Mouse (Mus musculus) liver, postnatal 0 days (tissue): ENCODE measurements at regions not wholly inside any gene's neighbourhood (a gene's known extent, or its start where the extent isn't known, plus 50 kb on each side); places are given as distances from the start of the nearest gene placed in this dataset.

Experiments used
- ATAC-seq: fragments of 200-750 bp; cut with Nextera tagmentation; 2 replicates; pipeline ENCODE4 v1.8.0; 2017; ENCODE audit warnings: mild to moderate bottlenecking, moderate library complexity
- DNase-seq: peaks from one replicate; pipeline ENCODE4 v3.0.0-alpha.2; 2016
- H3K27ac ChIP-seq: fragments of 300-500 bp; sonication (generic); 2 replicates; pipeline ENCODE4 v1.5.1; 2014; ENCODE audit warnings: antibody characterized with exemption, moderate library complexity, mild to moderate bottlenecking, low read depth
- H3K27me3 ChIP-seq: fragments of 300-500 bp; sonication (generic); 2 replicates; pipeline ENCODE4 v1.6.1; 2014; ENCODE audit warnings: low read length, control low read depth, mixed read lengths; ENCODE audit not compliant: insufficient read depth
- H3K36me3 ChIP-seq: fragments of 300-500 bp; sonication (generic); replicated peaks from 2 replicates; pipeline ENCODE4 v1.6.1; 2014; ENCODE audit warnings: mild to moderate bottlenecking, control low read depth, low read length, moderate library complexity, mixed read lengths; ENCODE audit not compliant: insufficient read depth
- H3K4me1 ChIP-seq: fragments of 300-500 bp; sonication (generic); 2 replicates; pipeline ENCODE4 v1.6.1; 2014; ENCODE audit warnings: antibody characterized with exemption, mild to moderate bottlenecking, control low read depth; ENCODE audit not compliant: insufficient read depth
- H3K4me2 ChIP-seq: fragments of 300-500 bp; sonication (generic); 2 replicates; pipeline ENCODE4 v1.6.1; 2014; ENCODE audit warnings: low read depth, mild to moderate bottlenecking, low read length, moderate library complexity, mixed read lengths
- H3K4me3 ChIP-seq: fragments of 300-500 bp; sonication (generic); 2 replicates; pipeline ENCODE4 v1.5.1; 2014; ENCODE audit warnings: low read depth, low read length
- H3K9ac ChIP-seq: fragments of 300-500 bp; sonication (generic); replicated peaks from 2 replicates; pipeline ENCODE4 v1.6.1; 2014; ENCODE audit warnings: mild to moderate bottlenecking, moderate library complexity
- H3K9me3 ChIP-seq: fragments of 300-500 bp; sonication (generic); 2 replicates; pipeline ENCODE4 v1.6.1; 2016; ENCODE audit warnings: mild to moderate bottlenecking, control low read depth, low read length, mixed read lengths
- CTCF ChIP-seq: sonication (generic); IDR thresholded peaks from 2 replicates; pipeline ENCODE4 v1.5.1; 2016; ENCODE audit warnings: antibody characterized with exemption, low read depth
- EP300 ChIP-seq: IDR thresholded peaks from 2 replicates; pipeline ENCODE4 v1.6.1; 2016; ENCODE audit warnings: antibody characterized with exemption, low read depth, mild to moderate bottlenecking
- WGBS: fragments of 180-500 bp; shearing (Covaris S2); extraction: QIAGEN DNeasy Blood & Tissue Kit; methylation state at CpG from one replicate; pipeline ENCODE4 v1.1.7; 2014; ENCODE audit not compliant: insufficient replicate concordance; 5-methylcytosine and 5-hydroxymethylcytosine counted together

- WGBS: 88% methylated on average over 5 of the region's 5 CpGs
- H3K27ac ChIP-seq: no peak overlapping the region
Measured at GRCm38 (mm10) chr8:79572526-79572925, 66.9 kb upstream of the Otud4 start.

GRCm38 (mm10) chr8:79563101-79563500, 76.3 kb upstream of the Otud4 start:
- no peaks in the 10 kb centered on the region for H3K9me3 ChIP-seq
- H3K4me1 ChIP-seq: no peaks in the 10 kb centered on the region
- no peak overlapping the region for H3K27ac ChIP-seq
- H3K27me3 ChIP-seq: no peaks in the 10 kb centered on the region
- H3K4me2 ChIP-seq: no peak overlapping the region
- no peak overlapping the region for H3K9ac ChIP-seq
- WGBS: 76% methylated on average over 6 of the region's 6 CpGs
- no peak for TF ChIP-seq EP300
- no peak for TF ChIP-seq CTCF
- H3K4me3 ChIP-seq: no peak overlapping the region
- no peak for DNase-seq
- no peaks in the 10 kb centered on the region for H3K36me3 ChIP-seq
- no peak for ATAC-seq

More at GRCm38 (mm10) chr8:79572526-79572925, 66.9 kb upstream of the Otud4 start:
- DNase-seq: no peak
- Histone ChIP-seq H3K36me3 (no peaks in the 10 kb centered on the region), H3K9me3 (no peaks in the 10 kb centered on the region), H3K4me1 (no peaks in the 10 kb centered on the region), H3K4me3 (no peak overlapping the region), H3K4me2 (no peak overlapping the region), H3K9ac (no peak overlapping the region), H3K27me3 (no peaks in the 10 kb centered on the region)
- no peak for ATAC-seq
- TF ChIP-seq CTCF (no peak), EP300 (no peak)

GRCm38 (mm10) chr8:79562669-79563068, 76.7 kb upstream of the Otud4 start:
- Histone ChIP-seq H3K4me2 (no peak overlapping the region), H3K27ac (no peak overlapping the region), H3K4me3 (no peak overlapping the region), H3K36me3 (no peaks in the 10 kb centered on the region), H3K4me1 (no peaks in the 10 kb centered on the region), H3K9ac (no peak overlapping the region), H3K27me3 (no peaks in the 10 kb centered on the region), H3K9me3 (no peaks in the 10 kb centered on the region)
- TF ChIP-seq EP300: no peak
- peak; percentile 33; the same call in 1 of the 2 replicates for TF ChIP-seq CTCF
- no peak for DNase-seq
- ATAC-seq: no peak
- WGBS: 57% methylated on average over 8 of the region's 8 CpGs

GRCm38 (mm10) chr8:79562071-79562581, 77.3 kb upstream of the Otud4 start:
- no peak overlapping the region for H3K9ac ChIP-seq
- 39% methylated on average over 11 of the region's 11 CpGs for WGBS
- H3K27me3 ChIP-seq: no peaks in the 10 kb centered on the region
- no peak overlapping the region for H3K4me2 ChIP-seq
- H3K36me3 ChIP-seq: no peaks in the 10 kb centered on the region
- DNase-seq (no peak), ATAC-seq (no peak)
- no peaks in the 10 kb centered on the region for H3K9me3 ChIP-seq
- no peaks in the 10 kb centered on the region for H3K4me1 ChIP-seq
- no peak for TF ChIP-seq EP300
- no peak for TF ChIP-seq CTCF
- H3K27ac ChIP-seq: no peak overlapping the region
- no peak overlapping the region for H3K4me3 ChIP-seq

GRCm38 (mm10) chr8:79561269-79562063, 78.0 kb upstream of the Otud4 start:
- Histone ChIP-seq H3K36me3 (no peaks in the 10 kb centered on the region), H3K27ac (no peak overlapping the region), H3K9ac (no peak overlapping the region), H3K4me3 (no peak overlapping the region), H3K27me3 (no peaks in the 10 kb centered on the region), H3K4me1 (no peaks in the 10 kb centered on the region), H3K4me2 (no peak overlapping the region), H3K9me3 (no peaks in the 10 kb centered on the region)
- no peak for ATAC-seq
- TF ChIP-seq EP300: no peak
- no peak for TF ChIP-seq CTCF
- DNase-seq: no peak
- 71% methylated on average over 9 of the region's 9 CpGs for WGBS

GRCm38 (mm10) chr8:79559516-79559915, 79.9 kb upstream of the Otud4 start:
- Histone ChIP-seq H3K27ac (no peak overlapping the region), H3K4me2 (no peak overlapping the region), H3K36me3 (no peaks in the 10 kb centered on the region), H3K4me3 (no peak overlapping the region), H3K9ac (no peak overlapping the region), H3K27me3 (no peaks in the 10 kb centered on the region), H3K4me1 (no peaks in the 10 kb centered on the region), H3K9me3 (no peaks in the 10 kb centered on the region)
- TF ChIP-seq CTCF: no peak
- TF ChIP-seq EP300: no peak
- ATAC-seq (no peak), DNase-seq (no peak)
- 87% methylated on average over 6 of the region's 6 CpGs for WGBS
